Mouse (Mus musculus) heart, postnatal 0 days (tissue): ENCODE measurements around the gene Ccnd3.

ENCODE experiments used
- CTCF ChIP-seq: IDR thresholded peaks from 2 replicates; pipeline ENCODE4 v1.5.1; 2016; ENCODE audit warnings: antibody characterized with exemption, control low read depth, low read depth
- EP300 ChIP-seq: IDR thresholded peaks from 2 replicates; pipeline ENCODE4 v1.6.1; 2016; ENCODE audit warnings: antibody characterized with exemption, low read depth

DNA sequence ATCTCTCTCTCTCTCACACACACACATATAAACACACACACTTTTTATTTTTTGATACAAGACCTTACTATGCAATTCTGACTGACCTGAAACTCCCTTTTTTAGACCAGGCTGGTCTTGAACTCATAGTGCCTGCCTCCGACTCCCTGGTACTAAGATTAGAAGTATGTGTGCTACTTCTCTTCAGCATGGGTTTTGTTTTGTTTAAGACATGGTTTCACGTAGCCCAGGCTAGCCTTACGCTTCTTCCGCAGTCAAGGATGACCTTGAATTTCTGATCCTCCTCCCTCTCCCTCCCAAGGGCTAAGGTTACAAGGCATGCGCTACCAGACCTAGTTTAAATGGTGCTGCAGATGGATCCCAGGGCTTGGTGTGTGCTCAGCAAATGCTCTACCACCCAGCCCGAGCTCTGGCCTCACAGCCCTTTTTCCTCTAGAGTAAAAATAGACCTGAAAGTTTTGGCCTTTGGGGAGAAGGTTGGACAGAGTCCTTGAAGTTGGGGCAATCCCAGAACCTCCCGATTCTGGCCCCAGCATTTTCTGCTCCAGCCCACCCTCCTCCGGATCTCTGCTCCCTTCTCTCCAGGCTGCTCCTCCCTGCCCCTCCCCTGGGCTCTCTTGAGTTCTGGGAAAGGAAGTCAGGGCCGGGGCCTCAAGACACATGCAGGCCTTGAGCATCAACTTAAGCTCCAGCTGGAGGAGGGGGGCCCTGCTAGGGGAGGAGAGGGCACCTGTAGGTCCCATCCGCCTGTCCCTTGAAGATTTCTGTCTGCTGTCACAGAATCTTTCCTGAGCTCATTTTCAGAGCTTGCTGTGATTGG lies 8.3 kb downstream of the Ccnd3 start:
- TF ChIP-seq CTCF (no peak), EP300 (no peak)
